Comparison of ENCODE assay signal across 8 mouse cellular contexts in the genomic region with DNA sequence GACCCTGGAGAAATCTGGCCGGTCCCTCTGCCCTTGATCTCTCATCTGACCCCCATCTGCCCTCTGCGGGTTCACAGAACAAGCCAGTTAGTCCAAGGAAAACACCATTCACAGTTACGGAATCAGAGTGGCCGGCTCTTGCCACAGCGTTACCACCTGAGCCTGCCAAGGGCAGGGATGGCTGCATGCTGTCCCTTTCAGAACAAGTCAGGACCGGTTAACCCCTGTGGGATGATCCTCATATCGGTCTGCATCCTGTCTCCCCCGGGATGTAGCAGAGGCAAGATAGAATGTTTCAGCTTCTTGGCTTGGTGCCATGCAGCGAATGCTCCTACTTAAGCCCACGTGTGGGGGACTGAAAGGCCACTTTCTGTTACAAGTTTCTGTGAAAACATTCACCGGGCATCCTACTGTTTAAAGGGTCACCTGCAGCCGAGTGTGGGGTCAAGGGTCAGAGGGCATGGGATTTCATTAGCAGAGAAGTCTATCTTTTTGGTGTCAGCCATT. TPM values are rescaled to one million over a fixed set of nuclear protein-coding genes. Genes with fewer than 3 reads are reported as not detected.
DNase-seq lines count a peak whose midpoint lies in the region; ATAC-seq and TF ChIP-seq lines count a peak whose summit lies in the region.

No protein-coding gene starts in this region.

- H3K27ac ChIP-seq in forebrain, embryonic 12.5 days: no peak overlapping the region
- H3K27ac ChIP-seq in forebrain, embryonic 16.5 days (ENCODE audit: low read length): no peak overlapping the region
- 0 out of 2 replicates have a peak overlapping the region, but pooled peaks have one; percentile 46 for H3K27ac ChIP-seq in embryonic facial prominence, embryonic 10.5 days (replicated peaks)
- H3K27ac ChIP-seq in kidney, adult 2 months (ENCODE audit: insufficient read depth, low read depth, low read length): peak overlapping the region; percentile 19; the same call in 1 of the 2 replicates

- peaks cover 62% of the 10 kb centered on the region for H3K27me3 ChIP-seq in forebrain, embryonic 12.5 days
- H3K27me3 ChIP-seq in forebrain, embryonic 16.5 days (replicated peaks; ENCODE audit: control insufficient read depth, insufficient read depth, low read length): peaks cover 32% of the 10 kb centered on the region
- peaks cover 83% of the 10 kb centered on the region for H3K27me3 ChIP-seq in embryonic facial prominence, embryonic 10.5 days (replicated peaks; ENCODE audit: low read depth, poor library complexity, severe bottlenecking)
- H3K27me3 ChIP-seq in kidney, adult 2 months (replicated peaks; ENCODE audit: control insufficient read depth, insufficient read depth, low read length): no peaks in the 10 kb centered on the region

- no peaks in the 10 kb centered on the region for H3K9me3 ChIP-seq in forebrain, embryonic 12.5 days
- no peaks in the 10 kb centered on the region for H3K9me3 ChIP-seq in forebrain, embryonic 16.5 days (ENCODE audit: control insufficient read depth, low read length)
- no peaks in the 10 kb centered on the region for H3K9me3 ChIP-seq in embryonic facial prominence, embryonic 10.5 days

- H3K4me3 ChIP-seq in forebrain, embryonic 12.5 days (replicated peaks): no peak overlapping the region
- H3K4me3 ChIP-seq in forebrain, embryonic 16.5 days (replicated peaks; ENCODE audit: low read length): no peak overlapping the region
- H3K4me3 ChIP-seq in embryonic facial prominence, embryonic 10.5 days: peak overlapping the region; percentile 75
- no peak overlapping the region for H3K4me3 ChIP-seq in kidney, adult 2 months (ENCODE audit: insufficient read depth, low read depth, low read length)

- TF ChIP-seq POLR2A in kidney, adult 2 months (IDR thresholded peaks at IDR 0.05; ENCODE audit: low read depth, low read length): no peak

- peak overlapping the region; percentile 93; the same call in 1 of the 2 replicates for H3K4me2 ChIP-seq in forebrain, embryonic 12.5 days
- H3K4me2 ChIP-seq in forebrain, embryonic 16.5 days (ENCODE audit: low read length): no peak overlapping the region

- peaks cover 32% of the 10 kb centered on the region for H3K4me1 ChIP-seq in forebrain, embryonic 12.5 days
- peaks cover 14% of the 10 kb centered on the region for H3K4me1 ChIP-seq in forebrain, embryonic 16.5 days (replicated peaks; ENCODE audit: control insufficient read depth, insufficient read depth, low read length)
- H3K4me1 ChIP-seq in embryonic facial prominence, embryonic 10.5 days: peaks cover 47% of the 10 kb centered on the region
- H3K4me1 ChIP-seq in kidney, adult 2 months (ENCODE audit: control insufficient read depth, insufficient read depth, low read length): peaks cover 9% of the 10 kb centered on the region

- no peaks in the 10 kb centered on the region for H3K36me3 ChIP-seq in forebrain, embryonic 12.5 days (replicated peaks)
- H3K36me3 ChIP-seq in forebrain, embryonic 16.5 days (ENCODE audit: control insufficient read depth, insufficient read depth): no peaks in the 10 kb centered on the region
- H3K36me3 ChIP-seq in embryonic facial prominence, embryonic 10.5 days (replicated peaks): peaks cover 8% of the 10 kb centered on the region; the same call in 1 of the 2 replicates
- no peaks in the 10 kb centered on the region for H3K36me3 ChIP-seq in kidney, adult 2 months (ENCODE audit: control insufficient read depth, insufficient read depth, low read length)

- WGBS in forebrain, embryonic 12.5 days: 13% methylated on average over 12 of the region's 12 CpGs
- 12% methylated on average over 12 of the region's 12 CpGs for WGBS in forebrain, embryonic 16.5 days
- 8% methylated on average over 12 of the region's 12 CpGs for WGBS in embryonic facial prominence, embryonic 10.5 days
- 10% methylated on average over 12 of the region's 12 CpGs for WGBS in kidney, adult 2 months

- DNase-seq in embryonic facial prominence, embryonic 10.5 days (ENCODE audit: low spot score): peak; percentile 42
- peak; percentile 61 for DNase-seq in kidney, adult 2 months
- peak; percentile 73 for DNase-seq in mesoderm, embryonic 11.5 days (ENCODE audit: low read depth, low spot score)
- no peak for DNase-seq in ovary, postnatal 36 days (ENCODE audit: low spot score)
- no peak for DNase-seq in urinary bladder, adult 2 months (ENCODE audit: low spot score)
- DNase-seq in urinary bladder, postnatal 25 days (ENCODE audit: low spot score): no peak

- no peak for TF ChIP-seq CTCF in kidney, adult 2 months (conservative IDR thresholded peaks at IDR 0.05; ENCODE audit: insufficient read depth, insufficient read length, low read depth, low read length)

- no peak for ATAC-seq in forebrain, embryonic 12.5 days (ENCODE audit: low FRiP score)
- ATAC-seq in forebrain, embryonic 16.5 days: no peak

- no peak overlapping the region for H3K9ac ChIP-seq in forebrain, embryonic 12.5 days
- H3K9ac ChIP-seq in forebrain, embryonic 16.5 days (replicated peaks; ENCODE audit: low read depth, low read length): no peak overlapping the region

RNA-seq across cellular contexts. Expression of gene Dact2, which starts 2.8 kb away (rescaled TPM):
- polyA plus RNA-seq in forebrain, embryonic 12.5 days (2016; fragmentation: Nextera tagmentation; extraction: Ambion mirVana): 0.50 and 1.1 TPM in 2 replicates
- 1.1 and 1.3 TPM in 2 replicates for polyA plus RNA-seq in forebrain, embryonic 16.5 days (2015; fragmentation: Nextera tagmentation; extraction: Ambion mirVana)
- 0.60 and 0.73 TPM in 2 replicates for polyA plus RNA-seq in embryonic facial prominence, embryonic 10.5 days (2016; fragmentation: Nextera tagmentation; extraction: Ambion mirVana)
- 23.3 and 24.2 TPM in 2 replicates for polyA plus RNA-seq in kidney, adult 2 months (2012; rRNA removed)
- 1.2 and 1.4 TPM in 2 replicates for polyA plus RNA-seq in urinary bladder, adult 2 months (2012; rRNA removed)

Comparison
In these comparisons a context has a peak if more than half of its experiments do, and no peak if none do; other contexts are left out.
1. H3K27ac ChIP-seq: peak in embryonic facial prominence, embryonic 10.5 days (single experiment) and kidney, adult 2 months (single experiment); none in forebrain, embryonic 12.5 days (single experiment) and forebrain, embryonic 16.5 days (single experiment).
2. DNase-seq: peak in embryonic facial prominence, embryonic 10.5 days (single experiment), kidney, adult 2 months (single experiment) and mesoderm, embryonic 11.5 days (single experiment); none in ovary, postnatal 36 days (single experiment), urinary bladder, adult 2 months (single experiment) and urinary bladder, postnatal 25 days (single experiment).
3. RNA of gene Dact2, which starts 2.8 kb away (polyA plus RNA-seq): 23.3 to 24.2 TPM in kidney, adult 2 months; 1.2 to 1.4 TPM in urinary bladder, adult 2 months, 1.1 to 1.3 TPM in forebrain, embryonic 16.5 days, 0.60 to 0.73 TPM in embryonic facial prominence, embryonic 10.5 days and 0.50 to 1.1 TPM in forebrain, embryonic 12.5 days; every median in the first group is over 10 times any median in the second.